Mouse (Mus musculus) ES-E14 (cell line): ENCODE measurements around the gene Slc25a3. TPM values are rescaled to one million over a fixed set of nuclear protein-coding genes. Genes with fewer than 3 reads are reported as not detected.

ENCODE experiments used
- DNase-seq: peaks from one replicate; pipeline ENCODE4 v3.0.0-alpha.2; 2013; ENCODE audit warnings: low read depth, low spot score
- H3K27ac ChIP-seq: 2 replicates; pipeline ENCODE4 v1.5.1; 2012; ENCODE audit warnings: low read depth, mild to moderate bottlenecking, low read length, moderate library complexity, mixed read lengths; ENCODE audit not compliant: poor library complexity, insufficient read depth, severe bottlenecking
- H3K36me3 ChIP-seq: 2 replicates; pipeline ENCODE4 v1.6.1; 2012; ENCODE audit warnings: mild to moderate bottlenecking, low read length, moderate library complexity, mixed read lengths; ENCODE audit not compliant: control insufficient read depth, poor library complexity, insufficient read depth, severe bottlenecking
- H3K4me1 ChIP-seq, 2 experiments: fragments of 150-350 bp in 1 of 2; sonication (generic) in 1 of 2; 2 replicates each; pipeline ENCODE4 v1.6.1; 2012; ENCODE audit warnings: low read length in 2 of 2, mild to moderate bottlenecking in 1 of 2, mixed read lengths in 1 of 2; ENCODE audit not compliant: control insufficient read depth in 2 of 2, insufficient read depth in 2 of 2, poor library complexity in 1 of 2
- H3K4me3 ChIP-seq, 2 experiments: fragments of 150-350 bp in 1 of 2; sonication (generic) in 1 of 2; 2 replicates each; pipeline ENCODE4 v1.5.1; 2012; ENCODE audit warnings: low read length in 2 of 2, low read depth in 1 of 2, mild to moderate bottlenecking in 1 of 2, mixed read lengths in 1 of 2; ENCODE audit not compliant: insufficient read depth in 1 of 2, poor library complexity in 1 of 2, severe bottlenecking in 1 of 2
- H3K9ac ChIP-seq: 2 replicates; pipeline ENCODE4 v1.6.1; 2012; ENCODE audit warnings: low read depth, mild to moderate bottlenecking, low read length, mixed read lengths; ENCODE audit not compliant: poor library complexity, insufficient read depth, severe bottlenecking
- H3K9me3 ChIP-seq: fragments of 150-350 bp; sonication (generic); 2 replicates; pipeline ENCODE4 v1.6.1; 2012; ENCODE audit warnings: low read depth, mild to moderate bottlenecking, low read length; ENCODE audit not compliant: control insufficient read depth, insufficient read depth
- CHD2 ChIP-seq: IDR thresholded peaks from 2 replicates; pipeline ENCODE4 v1.6.1; 2014; ENCODE audit warnings: mild to moderate bottlenecking, low read depth, low read length, inconsistent platforms
- HCFC1 ChIP-seq: IDR thresholded peaks from 2 replicates; pipeline ENCODE4 v1.6.1; 2012; ENCODE audit warnings: low read length, inconsistent platforms, borderline replicate concordance; ENCODE audit not compliant: insufficient read depth
- MAFK ChIP-seq: IDR thresholded peaks from 2 replicates; pipeline ENCODE4 v1.6.1; 2014; ENCODE audit warnings: mild to moderate bottlenecking, low read depth, low read length, inconsistent platforms; ENCODE audit not compliant: insufficient read depth
- ZC3H11A ChIP-seq: IDR thresholded peaks from 2 replicates; pipeline ENCODE4 v1.6.1; 2012; ENCODE audit warnings: low read depth, mild to moderate bottlenecking, inconsistent platforms, low read length, borderline replicate concordance
- ZNF384 ChIP-seq: IDR thresholded peaks from 2 replicates; pipeline ENCODE4 v1.6.1; 2012; ENCODE audit warnings: low read depth, low read length, inconsistent platforms
- in situ Hi-C, 2 experiments: fragments of 600-800 bp; cut with MboI; formaldehyde crosslinking; loops; one replicate each; pipeline ENCODE4 v1.15.1; 2025; ENCODE audit warnings: low sequenced_read_pairs in 2 of 2, inconsistent platforms in 1 of 2; ENCODE audit not compliant: unreplicated experiment in 2 of 2
- total RNA-seq: library from RNA; depleted of rRNA; stranded (reverse); fragments of 300-350 nt; gene quantifications from 2 replicates; pipeline ENCODE4 v1.2.3, GENCODE M21; 2012

Gene Slc25a3
- total RNA-seq, 1 experiment: 481 TPM

DNA sequence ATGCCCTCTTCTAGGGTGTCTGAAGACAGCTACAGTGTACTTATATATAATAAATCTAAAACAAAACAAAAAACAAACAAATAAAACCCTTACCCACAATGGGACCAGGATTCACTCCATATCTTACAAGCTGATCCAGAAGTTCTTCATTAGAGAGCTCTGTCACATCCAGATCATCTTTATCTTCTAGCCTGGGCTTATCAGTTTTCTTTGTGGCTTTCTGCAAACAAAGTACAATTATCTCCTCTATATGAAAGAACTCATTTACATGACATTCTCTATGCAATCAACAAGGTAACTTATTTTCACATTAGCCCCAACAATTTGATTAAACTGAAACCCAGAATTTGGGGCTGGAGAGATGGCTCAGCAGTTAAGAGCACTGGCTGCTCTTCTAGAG is 42.0 kb upstream of the Slc25a3 start:
- Histone ChIP-seq H3K4me3 (no peak overlapping the region), H3K27ac (no peak overlapping the region), H3K9ac (no peak overlapping the region), H3K36me3 (peaks cover 26% of the 10 kb centered on the region), H3K9me3 (no peaks in the 10 kb centered on the region), H3K4me1 (peaks cover 5 to 6% of the 10 kb centered on the region in 2 experiments; a peak in 1 of 4 replicates)
- in situ Hi-C loops: no loop called here
- no peak for DNase-seq
- no peak for TF ChIP-seq MAFK
- TF ChIP-seq ZC3H11A: no peak
- TF ChIP-seq CHD2: no peak
- no peak for TF ChIP-seq ZNF384
- no peak for TF ChIP-seq HCFC1

DNA sequence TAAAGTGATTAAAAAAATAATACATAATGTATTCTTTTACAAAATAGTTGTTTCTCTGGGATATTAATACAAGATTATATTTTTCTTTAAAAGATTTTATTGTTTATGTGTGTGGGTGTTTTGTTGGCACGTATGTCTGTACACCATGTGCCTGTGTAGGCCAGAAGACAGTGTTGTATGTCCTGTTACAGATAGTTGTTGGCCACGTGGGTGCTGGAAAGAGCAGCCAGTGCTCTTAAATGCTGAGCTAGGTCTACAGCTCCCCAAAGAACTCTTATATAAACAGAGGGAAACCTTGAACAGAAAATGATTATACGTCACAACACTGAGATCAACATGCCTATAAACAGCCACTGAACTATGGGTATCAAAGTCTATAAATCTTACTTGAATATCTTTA is 40.6 kb upstream of the Slc25a3 start:
- TF ChIP-seq ZC3H11A: no peak
- no peak for TF ChIP-seq CHD2
- TF ChIP-seq ZNF384: no peak
- TF ChIP-seq HCFC1: no peak
- Histone ChIP-seq H3K27ac (no peak overlapping the region), H3K9me3 (no peaks in the 10 kb centered on the region), H3K4me3 (no peak overlapping the region), H3K4me1 (peaks cover 5 to 6% of the 10 kb centered on the region in 2 experiments; a peak in 1 of 4 replicates), H3K9ac (no peak overlapping the region), H3K36me3 (peaks cover 28% of the 10 kb centered on the region)
- DNase-seq: no peak
- in situ Hi-C loops: no loop called here

DNA sequence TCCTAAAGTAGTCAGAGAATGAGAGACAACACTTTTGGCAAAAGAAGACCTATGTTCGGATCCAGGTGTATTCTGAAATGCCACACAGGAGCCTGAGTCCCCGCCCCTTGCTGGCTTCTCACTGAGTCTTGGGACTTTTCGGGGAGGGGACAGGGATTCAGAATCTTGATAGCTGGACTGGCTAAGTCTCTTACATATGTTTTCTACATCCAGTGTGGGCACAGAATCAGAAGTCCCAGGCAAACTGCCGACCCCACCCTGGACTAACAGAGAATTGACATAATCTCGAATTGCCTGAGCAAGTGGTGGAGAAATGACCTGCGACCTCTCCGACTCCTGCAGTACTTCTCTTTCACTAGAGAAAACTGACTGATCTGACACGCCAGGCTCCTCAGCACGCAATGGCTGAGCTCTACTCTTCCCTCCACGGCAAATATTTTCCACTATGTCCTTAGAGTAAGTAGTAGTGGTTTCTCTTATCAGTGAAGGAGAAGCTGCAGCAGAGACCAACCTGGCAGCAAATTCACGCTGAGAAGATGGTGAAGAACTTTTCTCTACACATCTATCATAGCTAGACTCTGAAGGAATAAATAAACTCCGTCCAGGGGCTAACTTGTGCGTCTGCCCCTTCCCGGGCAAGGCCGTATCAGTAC is 38.8 kb upstream of the Slc25a3 start:
- in situ Hi-C loops: no loop called here

GRCm38 (mm10) chr10:91162077-91162476 is 38.2 kb upstream of the Slc25a3 start:
- no peak for DNase-seq
- Histone ChIP-seq H3K36me3 (peaks cover 37% of the 10 kb centered on the region), H3K9me3 (no peaks in the 10 kb centered on the region), H3K9ac (no peak overlapping the region), H3K4me1 (peaks cover 0 to 2% of the 10 kb centered on the region in 2 experiments; a peak in 1 of 4 replicates), H3K27ac (no peak overlapping the region), H3K4me3 (no peak overlapping the region)
- in situ Hi-C loops: no loop called here
- TF ChIP-seq CHD2: no peak
- no peak for TF ChIP-seq ZC3H11A
- TF ChIP-seq HCFC1: no peak
- TF ChIP-seq MAFK: no peak
- TF ChIP-seq ZNF384: no peak

More for the DNA sequence above, 38.8 kb upstream of the Slc25a3 start:
- H3K4me1 ChIP-seq: peaks cover under 1 to 4% of the 10 kb centered on the region in 2 experiments; a peak in 1 of 4 replicates
- H3K4me3 ChIP-seq: no peak overlapping the region
- no peaks in the 10 kb centered on the region for H3K9me3 ChIP-seq
- peaks cover 34% of the 10 kb centered on the region for H3K36me3 ChIP-seq
- no peak for DNase-seq
- TF ChIP-seq ZNF384 (no peak), ZC3H11A (no peak), MAFK (no peak)
- no peak overlapping the region for H3K9ac ChIP-seq
- no peak overlapping the region for H3K27ac ChIP-seq

DNA sequence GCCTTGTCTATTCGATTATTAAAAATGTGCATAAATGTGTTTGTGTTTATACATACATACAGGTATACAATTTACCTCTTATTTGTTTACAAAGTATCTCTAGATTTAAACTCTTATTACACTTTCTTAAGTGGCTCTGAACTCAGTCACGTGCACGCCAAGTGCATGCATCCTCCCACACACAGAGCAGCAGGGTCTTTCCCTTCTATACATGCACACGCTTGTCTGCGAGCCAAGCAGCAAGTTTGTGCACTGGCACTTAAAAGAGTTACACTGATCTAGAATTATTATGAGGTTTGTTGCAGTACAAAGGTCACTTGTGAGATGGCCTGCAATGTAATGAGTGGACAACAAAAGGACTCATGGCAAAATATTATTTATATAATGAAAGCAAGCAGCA is 37.1 kb upstream of the Slc25a3 start:
- TF ChIP-seq HCFC1 (no peak), ZNF384 (no peak), MAFK (no peak)
- in situ Hi-C loops: no loop called here
- no peak for DNase-seq
- peaks cover 41% of the 10 kb centered on the region for H3K36me3 ChIP-seq
- H3K4me3 ChIP-seq: no peak overlapping the region
- peaks cover 0 to 2% of the 10 kb centered on the region in 2 experiments; a peak in 1 of 4 replicates for H3K4me1 ChIP-seq
- no peaks in the 10 kb centered on the region for H3K9me3 ChIP-seq
- no peak overlapping the region for H3K9ac ChIP-seq
- H3K27ac ChIP-seq: no peak overlapping the region
